Mouse (Mus musculus) large intestine, adult 2 months (tissue): Measurements from ENCODE around the gene Zbtb8os. TPM values are rescaled to one million over a fixed set of nuclear protein-coding genes. Genes with fewer than 3 reads are reported as not detected.
"Not testable (repeated sequence)": the region's sequence is repeated elsewhere in the genome, so short reads cannot be mapped to it uniquely, and the experiment has no call there.

Experiments used
- DNase-seq: peaks from one replicate; pipeline ENCODE4 v3.0.0-alpha.2; 2012; ENCODE audit warnings: low read depth, low spot score
- WGBS: fragments of 180-500 bp; shearing (Covaris S2); methylation state at CpG from one replicate; pipeline ENCODE4 v1.1.7; 2018; 5-methylcytosine and 5-hydroxymethylcytosine counted together
- polyA plus RNA-seq: library from polyadenylated mRNA; depleted of rRNA; stranded (reverse); fragments of >200 nt; gene quantifications from 2 replicates; pipeline ENCODE4 v1.2.3, GENCODE M21; 2012

The Zbtb8os gene
- polyA plus RNA-seq, 1 experiment = 23.1 TPM

DNA sequence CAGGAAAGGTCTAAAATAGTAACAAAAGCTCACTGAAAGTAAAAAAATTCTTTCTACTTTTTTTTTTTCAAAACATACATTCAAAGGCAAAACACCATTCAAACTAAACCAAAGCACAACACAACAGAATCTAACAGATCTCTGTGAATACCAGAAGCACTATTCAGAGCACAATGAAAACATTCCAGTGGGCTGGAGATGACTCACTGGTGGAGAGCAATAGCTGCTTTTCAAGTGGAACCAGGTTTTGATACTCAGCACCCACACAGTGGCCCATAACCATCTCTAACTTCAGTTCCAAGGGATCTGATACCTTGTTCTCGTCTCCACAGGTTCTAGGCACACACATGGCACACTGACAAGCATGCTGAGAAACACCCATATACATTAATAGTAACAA is 10.7 kb upstream of the Zbtb8os start:
- WGBS = 54% methylated on average over 1 of the region's 1 CpGs
- DNase-seq = no peak

DNA sequence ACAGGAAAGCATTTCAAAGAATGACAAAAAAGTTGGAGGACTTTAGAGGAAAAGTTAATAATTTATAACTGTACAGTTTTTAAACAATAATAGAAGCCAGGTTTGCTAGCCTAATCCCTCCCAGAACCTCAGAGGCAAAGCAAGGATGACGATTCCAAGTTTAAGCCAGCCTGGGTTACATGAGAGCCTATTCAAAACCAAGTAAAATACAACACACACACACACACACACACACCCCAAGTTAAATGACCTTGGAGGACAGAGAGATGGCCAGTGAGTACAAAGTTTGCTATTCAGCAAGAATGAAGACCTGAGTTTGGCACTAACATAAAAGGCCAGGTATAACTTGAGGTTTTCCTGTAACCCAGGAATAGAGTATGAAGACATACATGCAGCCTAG is 9.3 kb upstream of the Zbtb8os start:
- DNase-seq = no peak
- WGBS = 34% methylated on average over 1 of the region's 1 CpGs

DNA sequence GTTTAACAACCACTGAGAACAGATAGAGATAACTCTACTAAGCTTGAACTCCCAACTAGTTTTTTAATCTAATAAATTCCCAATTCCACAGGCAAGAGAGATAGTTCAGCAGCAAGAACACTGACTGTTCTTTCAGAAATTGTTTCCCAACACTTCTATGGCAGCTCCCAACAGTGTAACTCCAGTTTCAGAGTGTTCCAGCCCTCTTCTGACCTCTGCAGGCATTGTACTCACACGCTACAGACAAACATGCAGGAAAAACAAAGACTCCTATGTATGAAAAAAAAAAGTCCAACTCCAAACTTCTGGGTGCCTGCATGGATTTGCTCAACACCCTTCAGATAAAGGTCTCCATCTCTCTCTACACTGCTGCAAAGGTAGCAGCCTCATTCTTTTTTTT is 2.6 kb upstream of the Zbtb8os start:
- WGBS = 20% methylated on average over 1 of the region's 1 CpGs
- DNase-seq = no peak

DNA sequence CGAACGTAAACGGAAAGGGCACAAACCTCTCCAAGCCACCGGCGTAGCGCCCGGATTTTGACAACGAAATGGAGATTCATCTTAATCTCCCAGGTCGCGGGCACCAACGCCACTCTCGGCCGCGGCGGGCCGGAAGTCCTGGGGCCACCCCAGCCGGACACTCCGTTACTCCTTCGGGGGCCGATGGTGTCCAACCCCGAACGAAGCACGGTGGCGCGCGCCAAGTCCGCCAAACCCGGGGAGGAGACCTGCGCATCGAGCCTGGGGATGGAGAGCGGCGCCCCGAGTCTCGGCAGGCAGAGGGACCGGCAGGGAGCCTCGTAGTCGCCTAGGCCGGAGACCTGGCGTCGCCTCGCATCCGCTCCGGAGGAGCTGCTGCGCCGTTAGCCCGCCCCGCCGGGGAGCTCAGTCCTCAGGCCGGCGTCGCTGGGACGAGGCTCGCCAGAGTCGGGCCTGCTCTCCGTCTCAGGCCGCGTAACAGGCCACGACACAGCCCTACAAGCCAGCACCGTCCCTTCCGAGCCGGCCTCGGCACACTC is 749 bp upstream of the Zbtb8os start:
- under 1% methylated on average over 62 of the region's 62 CpGs for WGBS
- peak; percentile 7 for DNase-seq

DNA sequence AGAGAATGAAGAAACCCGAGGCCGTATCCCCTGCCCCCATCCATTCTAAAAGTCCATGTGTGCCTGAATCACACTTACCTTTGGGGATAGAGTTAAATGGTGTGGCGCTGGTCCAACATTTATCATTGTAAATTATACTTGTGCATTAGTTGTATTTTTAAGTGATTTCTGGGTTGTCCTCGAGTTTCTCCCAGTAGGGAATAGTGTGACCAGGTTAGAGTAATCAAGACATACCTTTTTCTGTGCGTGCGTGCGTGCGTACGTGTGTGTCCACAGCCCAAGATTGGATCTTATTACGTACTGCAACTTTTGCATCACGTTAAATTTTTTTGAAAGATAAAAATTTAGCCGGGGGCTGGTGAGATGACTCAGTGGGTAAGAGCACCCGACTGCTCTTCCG is 796 bp downstream of the Zbtb8os start:
- WGBS = 28% methylated on average over 14 of the region's 14 CpGs
- peak; percentile 4 for DNase-seq

- 66% methylated on average over 3 of the region's 3 CpGs for WGBS
These were observed 4.2 kb downstream of the Zbtb8os start for GRCm38 (mm10) chr4:129339743-129340142.

DNA sequence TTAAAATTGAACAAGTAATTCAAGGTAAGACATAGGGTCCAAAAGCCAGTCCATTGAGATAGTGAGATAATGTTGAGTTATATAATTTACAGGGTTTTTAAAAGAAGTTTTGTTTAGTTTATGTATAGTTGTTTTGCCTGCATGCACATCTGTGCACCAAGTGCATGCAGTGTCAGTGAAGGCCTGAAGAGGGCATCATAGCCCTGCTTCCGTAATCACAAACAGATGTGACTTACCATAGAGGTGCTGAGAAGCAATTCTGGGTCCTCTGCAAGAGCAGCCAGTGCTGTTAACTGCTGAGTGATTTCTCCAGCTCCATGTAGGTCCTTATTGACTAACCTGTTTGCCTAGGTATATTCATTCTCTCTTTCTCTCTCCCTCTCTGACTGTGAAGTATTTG is 6.4 kb downstream of the Zbtb8os start:
- DNase-seq = no peak
- 96% methylated on average over 1 of the region's 1 CpGs for WGBS

More at GRCm38 (mm10) chr4:129339743-129340142, 4.2 kb downstream of the Zbtb8os start:
- no peak for DNase-seq

DNA sequence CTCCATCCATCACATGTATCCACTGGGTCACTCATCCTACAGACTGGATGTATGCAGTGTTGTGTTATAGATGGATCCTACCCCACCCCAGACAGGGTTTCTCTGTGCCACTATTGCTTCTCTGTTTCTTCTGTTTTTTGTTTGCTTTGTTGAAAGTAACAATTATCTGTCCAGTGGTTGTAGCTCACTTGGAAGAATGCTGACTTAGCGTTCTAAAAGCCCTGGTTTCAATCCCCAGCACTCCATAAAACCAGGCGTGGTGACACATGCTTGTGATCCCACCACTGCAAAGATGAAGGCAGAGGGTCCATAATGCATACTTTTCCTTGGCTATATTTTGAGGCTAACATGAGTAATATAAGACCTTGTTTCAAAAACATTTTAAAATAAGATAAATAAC is 7.2 kb downstream of the Zbtb8os start:
- WGBS = 81% methylated on average over 2 of the region's 2 CpGs
- no peak for DNase-seq

GRCm38 (mm10) chr4:129346481-129347154 is 11.1 kb downstream of the Zbtb8os start:
- no peak for DNase-seq
- 47% methylated on average over 15 of the region's 15 CpGs for WGBS

DNA sequence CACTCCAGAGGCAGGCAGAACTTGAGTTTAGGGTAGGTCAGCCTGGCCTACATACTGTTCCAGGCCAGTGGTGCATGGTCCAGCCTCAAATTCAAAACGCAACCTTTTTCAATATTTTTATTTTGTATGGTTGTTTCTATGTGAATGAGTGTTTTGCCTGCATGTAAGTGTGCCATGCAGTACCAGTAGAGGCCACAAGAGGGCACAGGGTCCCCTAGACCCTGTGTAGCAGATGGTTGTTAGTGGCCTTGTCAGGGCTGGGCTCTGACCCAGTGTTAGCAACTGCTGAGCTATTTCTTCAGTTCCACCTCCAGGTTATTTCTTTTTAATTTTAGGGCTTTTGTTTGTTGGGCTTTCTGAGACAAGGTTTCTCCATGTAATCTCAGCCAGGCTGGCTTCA is 15.1 kb downstream of the Zbtb8os start:
- DNase-seq = no peak
- 18% methylated on average over 1 of the region's 1 CpGs for WGBS

- no peak for DNase-seq
- WGBS = 67% methylated on average over 6 of the region's 6 CpGs
These were observed 15.6 kb downstream of the Zbtb8os start for GRCm38 (mm10) chr4:129351111-129351510.

DNA sequence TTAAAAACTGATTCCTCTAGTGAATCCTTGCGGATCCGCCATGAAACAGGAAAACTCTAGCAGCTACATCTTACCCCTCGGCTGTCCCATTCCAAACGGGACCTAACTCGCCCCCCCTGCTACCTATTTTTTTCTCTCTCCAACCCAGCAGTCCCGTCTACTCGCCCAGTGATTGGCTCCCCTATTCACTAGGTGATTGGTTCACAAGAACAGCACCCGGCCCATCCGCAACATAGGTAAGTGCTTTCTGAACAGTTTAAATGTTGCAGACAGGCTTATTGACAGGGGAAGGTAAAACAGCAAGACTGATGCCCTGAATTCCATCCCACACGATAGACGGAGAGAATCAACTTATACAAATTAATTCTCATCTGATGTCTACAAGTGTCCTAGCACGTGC is 17.7 kb downstream of the Zbtb8os start:
- 90% methylated on average over 12 of the region's 12 CpGs for WGBS
- no peak for DNase-seq

GRCm38 (mm10) chr4:129354236-129354635 is 18.7 kb downstream of the Zbtb8os start:
- WGBS = 77% methylated on average over 15 of the region's 15 CpGs

GRCm38 (mm10) chr4:129357613-129358163 is 22.2 kb downstream of the Zbtb8os start:
- WGBS = 75% methylated on average over 15 of the region's 15 CpGs
- no peak for DNase-seq

More at GRCm38 (mm10) chr4:129354236-129354635, 18.7 kb downstream of the Zbtb8os start:
- DNase-seq = no peak

DNA sequence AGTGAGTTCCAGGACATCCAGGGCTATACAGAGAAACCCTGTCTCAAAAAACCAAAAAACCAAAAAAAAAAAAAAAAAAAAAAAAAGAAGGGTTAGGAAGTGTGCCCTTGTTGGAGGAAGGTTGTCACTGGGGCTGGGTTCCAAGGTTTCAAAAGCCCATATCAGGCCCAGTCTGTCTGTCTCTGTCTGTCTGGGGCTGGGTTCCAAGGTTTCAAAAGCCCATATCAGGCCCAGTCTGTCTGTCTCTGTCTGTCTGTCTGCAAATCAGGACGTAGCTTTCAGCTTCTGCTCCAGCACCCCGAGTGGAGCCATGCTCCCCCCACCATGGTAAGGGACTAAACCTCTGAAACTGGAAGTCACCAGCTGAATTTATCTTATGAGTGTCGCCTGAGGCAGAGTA is 26.7 kb downstream of the Zbtb8os start:
- not testable (repeated sequence) for DNase-seq
- 94% methylated on average over 3 of the region's 3 CpGs for WGBS

DNA sequence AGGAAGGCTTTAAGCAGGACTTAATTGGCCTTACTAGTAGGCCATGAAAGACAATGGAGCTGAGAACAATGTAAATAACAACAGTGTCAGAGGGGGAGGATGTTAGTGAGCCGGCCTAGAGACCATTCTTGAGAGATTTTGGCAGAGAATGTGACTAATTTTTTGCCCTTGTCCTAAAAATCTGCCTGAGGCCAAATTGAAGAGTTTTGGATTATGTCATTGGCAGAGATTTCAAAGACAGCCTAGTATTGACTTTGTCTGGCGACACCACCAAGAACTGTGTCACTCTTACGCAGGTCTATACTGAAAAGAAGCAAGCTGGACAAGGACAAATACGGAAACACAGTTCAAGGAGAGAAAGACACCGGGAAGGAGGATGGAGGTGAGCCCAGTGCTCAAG is 27.3 kb downstream of the Zbtb8os start:
- 70% methylated on average over 5 of the region's 5 CpGs for WGBS
- no peak for DNase-seq

DNA sequence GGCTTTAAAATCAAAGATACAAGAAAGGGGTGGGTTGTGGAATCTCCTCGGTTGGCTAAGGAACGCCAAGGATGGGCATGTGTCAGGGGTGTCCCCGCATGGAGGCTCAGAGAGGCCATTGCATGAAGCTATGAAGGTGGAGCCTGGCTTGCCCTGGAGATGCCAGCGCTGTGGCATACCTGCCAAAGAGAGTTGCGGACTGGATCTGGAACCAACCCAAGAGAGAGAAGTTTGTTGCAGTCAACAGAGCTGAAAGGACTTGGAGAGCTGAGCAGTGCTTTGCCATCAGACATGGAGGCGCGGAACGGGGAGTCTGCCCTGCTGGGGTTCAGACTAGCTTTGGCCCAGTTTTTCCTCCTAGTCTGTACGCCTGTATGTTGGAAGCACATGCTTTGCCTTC is 28.0 kb downstream of the Zbtb8os start:
- DNase-seq = no peak
- 73% methylated on average over 9 of the region's 9 CpGs for WGBS

DNA sequence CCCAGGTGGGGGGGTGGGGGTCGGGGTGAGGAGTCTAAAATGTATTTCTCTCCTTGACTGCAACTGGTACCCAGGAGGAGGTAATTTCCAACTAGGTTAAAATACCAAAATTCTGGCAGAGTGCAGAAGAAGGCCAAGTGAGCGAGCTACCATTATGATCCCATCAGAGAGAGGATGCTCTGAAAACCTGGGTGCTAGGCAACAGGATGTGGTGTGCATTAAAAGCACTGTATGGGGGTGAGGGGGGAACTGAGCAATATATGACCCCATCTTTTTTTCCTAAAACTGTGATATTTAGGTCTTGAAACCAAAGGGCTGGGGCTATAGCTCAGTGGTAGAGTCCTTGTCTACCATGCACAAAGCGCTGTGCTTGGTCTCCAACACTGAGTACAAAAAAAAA is 28.9 kb downstream of the Zbtb8os start:
- 90% methylated on average over 3 of the region's 3 CpGs for WGBS

DNA sequence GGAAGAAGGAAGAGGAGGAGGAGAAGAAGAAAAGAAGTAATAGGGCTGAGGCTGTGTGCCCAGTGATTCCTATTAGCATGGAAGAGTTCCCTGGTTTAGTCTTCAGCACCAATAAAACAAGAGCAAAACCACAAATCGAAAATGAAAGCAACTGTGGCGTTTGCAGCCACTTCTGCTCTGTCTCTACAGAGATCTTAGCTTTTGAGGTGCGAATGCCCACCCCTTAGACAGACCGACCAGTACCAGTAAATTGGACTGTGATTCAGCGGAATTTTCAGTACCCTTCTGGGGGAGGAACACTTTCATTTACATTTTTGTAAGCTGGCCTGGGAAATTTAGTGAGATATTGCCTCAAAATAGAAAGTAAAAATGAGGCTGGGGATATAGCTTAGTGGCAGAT is 29.7 kb downstream of the Zbtb8os start:
- 41% methylated on average over 5 of the region's 5 CpGs for WGBS
- DNase-seq = no peak

More for the DNA sequence above, 28.9 kb downstream of the Zbtb8os start:
- no peak for DNase-seq

- DNase-seq = no peak
- 98% methylated on average over 3 of the region's 3 CpGs for WGBS
These were observed 35.9 kb downstream of the Zbtb8os start for GRCm38 (mm10) chr4:129371391-129371790.
